Mouse (Mus musculus): ENCODE results near the gene Anxa9.
"Not testable (repeated sequence)": the region's sequence is repeated elsewhere in the genome, so short reads cannot be mapped to it uniquely, and the experiment has no call there.

GRCm38 (mm10) chr3:95355911-95356544, 49.1 kb upstream of the Anxa9 start:
- TF ChIP-seq CTCF (IDR thresholded peaks at IDR 0.05; ENCODE audit: low read depth); EP300 (optimal IDR thresholded peaks at IDR 0.05): not testable (repeated sequence)

Data from stomach, postnatal 0 days (tissue).